Mouse (Mus musculus) monocyte, adult 5-6 weeks (primary cell): Measurements from ENCODE around the gene Themis. TPM values are rescaled to one million over a fixed set of nuclear protein-coding genes. Genes with fewer than 3 reads are reported as not detected.

Experiments
- ATAC-seq: fragments of 153-309, 156-312 bp; replicated peaks from 2 replicates; pipeline ENCODE4 v1.8.0; 2017; ENCODE audit warnings: mild to moderate bottlenecking; ENCODE audit not compliant: low TSS enrichment, insufficient number of reproducible peaks, severe bottlenecking, poor library complexity, low FRiP score
- total RNA-seq: library from RNA; stranded (forward); fragments of 200-1000, 200-491, 200-594 nt; gene quantifications from 3 replicates; pipeline ENCODE4 v1.2.3, GENCODE M21; 2017

The Themis gene
- total RNA-seq, 1 experiment from 2014 or later: 0.67 TPM

DNA sequence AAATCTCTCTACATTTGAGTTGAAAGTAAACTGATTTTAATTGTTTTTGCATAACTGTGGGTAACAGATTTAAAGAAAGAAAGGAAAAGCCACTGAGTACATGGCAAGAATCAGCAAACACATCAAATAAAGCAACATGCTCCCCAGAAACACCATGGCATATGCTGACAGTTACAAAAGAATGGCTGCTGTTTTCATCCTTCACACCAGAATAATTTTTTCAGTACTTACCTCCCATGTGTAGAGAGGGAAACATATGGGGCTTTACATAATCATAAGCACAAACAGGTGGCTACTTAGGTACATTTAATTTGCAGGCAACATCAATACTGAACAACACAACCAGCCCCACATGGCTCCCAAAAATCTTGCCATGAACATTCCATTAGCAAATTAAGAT lies 86.8 kb downstream of the Themis start:
- ATAC-seq: no peak

DNA sequence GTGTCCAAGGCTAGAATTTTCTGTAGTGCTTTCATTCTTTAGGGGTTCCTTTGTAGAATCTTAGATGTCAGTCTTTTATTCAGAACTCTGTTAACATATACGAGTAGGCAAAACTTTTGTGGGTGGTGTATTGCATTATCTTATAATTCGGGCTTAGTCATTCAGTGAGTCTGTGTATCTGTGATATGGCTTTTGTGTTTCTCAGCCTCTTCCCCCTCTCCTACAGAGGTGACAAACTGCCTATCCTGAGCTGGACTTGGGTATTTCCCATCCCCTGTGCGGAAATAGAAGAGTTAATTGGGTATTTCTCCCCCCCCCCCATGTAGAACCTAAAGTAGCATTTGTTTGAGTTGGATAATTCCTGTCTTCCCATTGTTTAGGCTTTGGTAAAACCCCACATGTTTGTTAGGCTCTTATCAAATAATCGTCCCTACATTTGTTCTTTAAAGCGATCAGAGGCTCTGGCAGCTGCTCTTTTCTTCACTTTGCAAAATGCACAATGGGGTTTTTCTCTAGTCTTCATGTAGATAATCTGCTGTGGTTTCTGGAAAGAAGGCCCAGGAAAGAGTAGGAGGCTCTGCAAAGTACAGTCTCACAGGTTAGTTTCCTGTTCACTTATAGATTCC lies 108.7 kb downstream of the Themis start:
- no peak for ATAC-seq

DNA sequence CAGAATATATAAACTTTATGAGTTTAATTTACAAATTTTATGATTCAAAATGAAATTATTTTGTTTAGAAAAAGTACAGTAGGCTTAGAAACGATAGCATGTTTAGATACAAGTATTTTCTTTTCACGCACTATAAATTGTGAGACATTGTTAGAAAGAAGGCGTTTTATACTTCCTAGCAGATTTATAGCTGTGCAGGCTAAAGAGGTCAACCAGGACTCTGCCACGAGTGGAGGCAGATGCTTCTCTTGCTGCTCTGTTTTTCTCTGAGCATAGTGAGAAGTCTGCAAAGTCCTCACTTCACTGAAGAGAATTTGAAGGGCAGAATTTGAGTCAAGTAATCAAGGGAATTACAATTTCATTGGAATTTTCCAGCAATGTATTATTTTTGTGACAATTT lies 131.3 kb downstream of the Themis start:
- no peak for ATAC-seq

DNA sequence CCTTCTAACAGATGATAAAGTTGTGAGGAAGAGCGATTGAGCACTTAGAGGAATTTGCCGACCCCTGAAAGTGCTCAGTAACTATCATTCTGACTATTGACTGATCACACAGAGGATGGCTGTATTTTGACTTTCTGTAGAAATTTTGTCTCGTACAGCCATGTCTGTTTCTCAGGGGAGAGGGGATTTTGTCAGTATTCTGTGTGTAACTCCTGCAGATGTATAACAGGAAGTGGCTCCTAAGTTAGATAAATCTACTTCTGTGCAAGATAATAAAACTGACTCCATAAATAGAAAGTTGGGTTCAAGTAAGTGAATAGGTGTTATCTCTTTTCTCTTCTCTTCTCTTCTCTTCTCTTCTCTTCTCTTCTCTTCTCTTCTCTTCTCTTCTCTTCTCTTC lies 137.0 kb downstream of the Themis start:
- no peak for ATAC-seq

DNA sequence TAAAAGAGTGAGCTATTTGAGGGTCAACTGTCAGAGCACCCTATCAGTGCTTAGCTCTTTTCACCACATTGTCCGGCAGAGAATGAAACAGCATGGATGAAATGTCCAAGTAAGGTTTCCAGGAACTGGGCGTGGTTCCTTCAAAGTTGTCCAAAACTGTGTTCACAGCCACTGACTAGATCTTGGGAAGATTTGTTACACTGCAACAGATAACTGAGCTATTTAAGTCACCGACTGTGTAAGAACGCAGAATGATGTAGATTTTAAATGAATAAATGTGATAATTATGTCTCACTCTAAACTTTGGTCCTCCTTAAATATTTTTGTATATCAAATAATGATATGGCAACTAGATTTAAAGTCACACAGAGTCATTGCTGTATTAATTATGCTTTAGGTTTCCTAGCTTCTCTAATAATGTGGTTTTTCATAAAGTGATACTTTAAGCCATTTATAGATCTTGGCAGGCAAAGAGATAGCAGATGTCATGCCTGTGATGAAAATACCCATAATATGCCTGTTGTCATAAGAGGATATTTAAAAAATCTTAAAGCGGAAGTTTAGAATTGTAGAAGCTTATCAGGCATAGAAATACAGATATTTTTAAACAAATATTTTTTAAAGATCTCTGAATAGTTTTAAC lies 143.9 kb downstream of the Themis start:
- ATAC-seq: no peak

DNA sequence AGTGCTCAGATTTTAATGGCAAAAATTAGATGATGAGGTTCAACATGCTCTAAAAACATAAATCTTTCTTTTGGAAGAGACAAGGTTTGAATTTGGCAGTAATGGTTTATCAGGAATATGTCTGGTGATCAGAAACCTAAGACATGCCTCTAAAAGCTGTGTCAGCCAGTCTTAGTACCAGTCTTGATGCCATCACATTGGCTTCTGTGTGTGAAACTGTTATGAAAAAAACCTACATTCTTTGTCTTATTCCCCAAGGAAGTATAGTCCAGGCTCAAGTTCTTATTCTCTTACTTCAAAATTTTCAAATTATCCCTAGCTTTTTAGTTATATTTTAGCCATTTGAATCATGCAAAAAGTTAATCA lies 144.4 kb downstream of the Themis start:
- no peak for ATAC-seq

DNA sequence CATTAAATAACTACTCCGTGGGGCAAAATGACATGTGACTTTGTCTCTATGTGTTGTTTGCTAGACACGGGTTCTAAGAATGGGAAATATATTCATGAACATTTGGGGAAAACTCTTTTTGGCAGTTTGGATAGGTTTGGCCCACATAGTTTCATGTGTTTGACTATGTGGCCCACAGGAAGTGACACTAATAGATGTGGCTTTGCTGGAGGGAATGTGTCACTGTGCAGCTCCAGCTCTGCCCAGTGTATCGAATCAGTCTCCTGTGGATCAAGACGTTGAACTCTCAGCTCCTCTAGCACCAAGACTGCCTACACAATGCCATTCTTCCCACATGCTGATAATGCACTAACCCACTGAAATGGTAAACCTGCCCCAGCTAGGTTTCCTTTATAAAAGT lies 148.0 kb downstream of the Themis start:
- no peak for ATAC-seq

DNA sequence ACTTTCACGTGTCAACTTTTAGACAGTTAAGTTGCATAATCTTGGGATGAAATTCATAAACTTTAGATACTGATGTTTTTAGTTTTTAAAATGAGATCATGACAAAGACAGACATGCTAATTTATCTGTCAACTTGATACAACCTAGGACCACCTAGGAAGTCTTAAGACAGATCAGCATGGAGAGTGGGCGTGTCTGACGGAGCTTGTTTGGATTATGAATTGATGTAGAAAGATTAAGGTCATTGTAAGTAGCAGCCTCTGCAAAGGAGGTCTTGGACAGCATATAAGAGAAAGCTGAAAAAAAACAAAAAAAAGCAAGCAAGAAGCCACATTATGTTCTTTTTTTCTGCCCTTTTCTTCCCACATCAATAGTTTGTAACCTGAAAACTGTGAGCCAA lies 154.2 kb downstream of the Themis start:
- no peak for ATAC-seq

DNA sequence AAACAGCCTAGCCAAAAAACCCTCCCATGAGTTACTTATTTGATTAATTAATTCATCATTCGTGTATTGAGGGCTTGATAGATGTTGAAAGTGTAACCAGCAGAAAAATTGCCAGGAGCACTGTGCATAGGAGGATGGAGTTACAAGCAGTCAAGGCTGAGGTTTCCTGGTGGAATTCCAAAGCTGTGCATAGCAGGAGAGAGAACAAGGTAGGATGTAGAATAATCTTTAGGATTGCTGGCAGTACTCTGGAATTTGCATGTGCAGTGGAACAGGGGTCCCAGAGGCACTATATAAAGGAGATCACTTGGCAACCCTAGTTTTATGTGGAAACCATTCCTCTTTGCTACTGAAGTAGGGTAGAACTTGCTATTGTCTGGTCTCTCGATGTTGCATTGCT lies 174.4 kb downstream of the Themis start:
- no peak for ATAC-seq

DNA sequence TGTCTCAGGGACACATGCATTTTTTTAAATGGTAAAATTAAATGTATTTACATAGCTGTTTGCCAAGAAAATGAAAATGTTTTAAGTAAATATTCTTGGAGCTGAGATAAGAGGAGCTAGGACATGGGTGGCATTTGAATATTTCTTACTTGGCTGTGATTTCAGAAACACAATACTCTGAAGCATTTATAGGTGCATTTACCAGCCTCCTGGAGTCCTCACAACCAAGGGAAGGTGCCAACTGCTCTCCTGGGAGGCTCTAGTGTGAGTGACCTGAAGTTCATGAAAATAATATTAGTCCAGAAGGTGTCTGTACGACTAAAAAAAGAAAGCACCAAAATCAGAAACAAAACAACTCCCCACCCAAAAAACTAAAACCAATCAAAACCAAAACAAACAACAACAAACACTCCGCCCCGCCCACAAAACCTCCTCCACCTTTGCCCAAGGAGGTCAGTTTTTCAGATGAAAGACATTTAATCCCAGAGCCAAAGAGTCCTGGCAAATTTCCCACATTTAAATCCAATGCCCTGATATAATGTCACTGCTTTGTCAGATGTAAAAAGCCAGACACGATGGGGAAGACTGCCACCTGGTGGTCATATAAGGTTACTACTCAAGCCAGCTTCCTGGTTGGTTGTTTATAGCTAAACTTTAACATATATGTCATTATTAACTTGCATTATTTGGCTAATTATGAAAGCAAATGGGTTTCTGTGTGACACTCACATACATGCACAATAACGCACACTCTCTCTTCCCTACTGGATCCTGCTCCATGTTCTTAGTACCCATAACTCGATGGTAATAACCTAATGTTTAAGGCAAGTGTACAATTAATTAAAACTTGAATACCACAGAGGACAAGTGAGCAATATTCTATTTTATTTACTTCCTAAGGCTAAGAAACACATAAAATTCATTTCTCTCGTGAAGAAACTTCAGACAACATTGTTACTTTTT lies 175.9 kb downstream of the Themis start:
- ATAC-seq: no peak

DNA sequence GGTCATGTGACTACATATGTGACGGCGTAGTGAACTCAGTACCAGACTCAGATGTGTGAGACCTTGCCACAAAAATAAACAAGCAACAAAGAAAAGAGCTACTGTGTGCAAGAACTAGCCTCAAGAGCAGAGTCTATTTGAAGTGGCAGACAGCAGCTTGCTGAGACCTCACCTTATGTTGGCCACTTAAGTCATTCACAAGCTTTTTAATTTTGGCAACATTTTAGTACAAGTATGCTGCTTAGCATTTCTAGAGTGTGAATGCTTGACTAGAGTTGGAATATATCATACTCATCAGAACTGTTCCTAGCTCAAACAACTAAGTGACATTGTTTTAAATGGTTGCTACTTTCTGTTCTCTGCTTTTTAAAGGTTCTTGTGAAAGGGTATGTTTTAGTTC lies 188.0 kb downstream of the Themis start:
- ATAC-seq: no peak

DNA sequence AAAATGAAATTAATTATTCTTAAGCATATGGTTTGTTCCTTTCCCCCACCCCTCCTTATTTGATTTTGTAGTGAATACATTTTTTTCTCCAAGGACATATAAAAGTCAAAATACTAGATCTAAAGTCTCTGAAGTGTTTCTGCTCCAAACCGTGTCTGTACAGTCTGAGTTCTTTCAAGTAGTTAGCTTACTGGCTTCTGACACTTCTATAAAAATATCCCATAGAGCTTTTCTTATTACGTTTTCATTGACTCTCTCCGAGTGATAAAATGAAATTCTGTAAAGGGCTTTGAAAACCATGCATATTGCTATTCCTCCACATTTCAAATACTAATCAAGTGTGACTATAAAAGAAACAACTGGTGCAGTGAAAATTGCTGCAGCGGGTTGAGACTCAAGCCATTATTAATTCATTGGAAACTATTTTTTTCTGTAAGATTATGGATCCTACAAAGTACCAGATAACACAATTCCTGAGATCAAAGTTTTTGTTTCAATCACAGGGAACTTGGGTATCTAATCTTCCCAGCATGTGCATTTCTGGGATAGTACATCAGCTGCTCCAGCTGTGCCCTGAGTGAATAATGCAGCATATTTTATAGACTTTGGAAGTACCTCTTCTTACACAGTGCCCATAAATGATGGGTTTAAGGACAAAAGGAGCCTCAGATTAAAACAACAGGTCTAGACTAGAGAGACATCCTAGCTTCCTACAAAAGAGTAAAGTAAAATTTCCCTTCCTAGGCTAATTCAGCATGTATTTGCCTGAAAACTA lies 202.6 kb downstream of the Themis start:
- no peak for ATAC-seq

DNA sequence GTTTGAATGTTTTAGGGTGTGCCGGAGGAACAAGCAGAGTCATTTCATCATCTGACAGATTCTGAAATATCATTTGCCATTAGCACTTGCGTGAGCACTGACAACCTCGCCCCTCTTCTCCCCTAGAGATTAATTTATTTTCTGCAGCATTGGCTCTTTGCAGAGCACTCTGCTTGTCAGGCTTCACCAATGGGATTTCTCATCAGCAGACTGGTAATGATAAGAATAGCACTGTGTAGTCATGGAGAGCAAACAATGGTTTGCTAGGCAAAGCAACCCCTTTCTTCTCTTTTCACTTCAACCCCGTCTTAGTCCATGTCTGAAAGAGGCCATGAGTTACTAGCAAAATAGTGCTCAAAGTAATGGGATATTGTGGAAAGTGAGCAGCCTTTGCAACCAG lies 206.4 kb downstream of the Themis start:
- ATAC-seq: no peak

DNA sequence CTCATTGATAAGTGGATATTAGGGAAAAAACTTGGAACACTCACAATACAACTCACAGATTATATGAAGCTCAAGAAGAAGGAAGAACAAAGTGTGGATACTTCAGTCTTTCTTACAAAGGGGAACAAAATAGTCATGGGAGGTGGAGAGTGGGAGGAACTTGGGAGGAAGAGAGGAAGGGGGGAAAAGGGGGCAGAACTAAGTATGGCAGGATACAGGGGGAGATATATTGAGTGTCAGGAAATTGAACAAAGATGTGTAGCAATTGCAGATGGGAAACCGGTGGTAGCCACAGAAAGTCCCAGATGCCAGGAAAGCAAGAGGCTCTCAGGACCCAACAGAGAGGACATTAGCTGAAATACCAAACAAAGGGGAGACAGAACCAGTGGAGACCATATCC lies 219.5 kb downstream of the Themis start:
- no peak for ATAC-seq

DNA sequence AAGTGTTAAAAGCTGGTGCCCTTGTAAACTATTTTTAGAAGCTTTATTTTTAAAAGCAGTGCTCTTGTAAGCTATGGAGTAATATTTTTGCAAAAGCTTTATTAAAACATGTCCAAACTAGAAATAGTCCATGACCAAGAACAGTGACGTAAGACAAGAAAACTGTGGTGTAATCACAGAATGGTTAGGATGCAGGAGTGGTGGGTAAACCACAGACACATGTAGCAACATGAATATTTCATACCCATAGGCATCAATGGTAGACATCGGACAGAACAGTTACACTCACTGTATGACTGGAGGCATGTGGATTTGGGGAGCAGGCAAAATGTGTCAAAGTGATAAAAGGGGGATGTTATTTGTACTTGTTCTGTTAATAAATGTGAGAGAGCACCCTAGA lies 222.7 kb downstream of the Themis start:
- ATAC-seq: no peak

DNA sequence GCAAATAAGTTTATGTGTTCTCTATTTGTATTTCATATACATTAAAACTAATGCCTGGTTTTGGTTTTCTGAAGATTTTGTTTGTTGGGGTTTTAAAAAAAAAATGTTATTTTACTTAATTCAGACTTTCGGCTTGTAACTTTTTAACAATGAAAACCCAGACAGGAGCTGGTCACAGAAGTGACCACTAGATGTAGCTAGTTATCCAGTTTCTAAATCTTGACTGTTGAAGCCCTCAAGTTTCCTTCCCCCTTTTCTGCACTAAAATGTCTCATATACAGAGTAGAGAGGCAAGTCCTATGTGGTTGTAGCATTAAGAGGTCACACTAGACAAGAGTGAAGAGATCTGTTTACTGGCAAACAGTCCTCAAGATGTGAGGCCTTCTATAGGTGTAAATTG lies 230.2 kb downstream of the Themis start:
- ATAC-seq: no peak
